Mouse (Mus musculus) liver, adult 2 months (tissue): ENCODE data around the gene Gm21972. TPM values are rescaled to one million over a fixed set of nuclear protein-coding genes. Genes with fewer than 3 reads are reported as not detected.

Experiments
- DNase-seq: peaks from one replicate; pipeline ENCODE4 v3.0.0-alpha.2; 2011; ENCODE audit warnings: low read depth, low spot score; ENCODE audit errors: extremely low read depth
- H3K27ac ChIP-seq: fragments of 200-500 bp; replicated peaks from 2 replicates; pipeline ENCODE4 v1.5.1; 2012; ENCODE audit warnings: low read depth, mild to moderate bottlenecking, control low read depth, inconsistent platforms, low read length; ENCODE audit not compliant: insufficient read depth
- H3K27me3 ChIP-seq: fragments of 200-500 bp; 2 replicates; pipeline ENCODE4 v1.6.1; 2012; ENCODE audit warnings: mild to moderate bottlenecking, moderate library complexity, low read length, inconsistent platforms; ENCODE audit not compliant: control insufficient read depth, insufficient read depth
- H3K36me3 ChIP-seq: fragments of 200-500 bp; 2 replicates; pipeline ENCODE4 v1.6.1; 2012; ENCODE audit warnings: low read length, inconsistent platforms; ENCODE audit not compliant: control insufficient read depth, insufficient read depth
- H3K4me1 ChIP-seq: fragments of 200-500 bp; 2 replicates; pipeline ENCODE4 v1.6.1; 2011; ENCODE audit warnings: low read length; ENCODE audit not compliant: control insufficient read depth, insufficient read depth
- H3K4me3 ChIP-seq: fragments of 200-500 bp; 2 replicates; pipeline ENCODE4 v1.5.1; 2011; ENCODE audit warnings: low read depth, mild to moderate bottlenecking, control low read depth, low read length, moderate library complexity; ENCODE audit not compliant: insufficient read depth
- H3K79me2 ChIP-seq: fragments of 200-500 bp; 2 replicates; pipeline ENCODE4 v1.6.1; 2012; ENCODE audit warnings: inconsistent platforms, mild to moderate bottlenecking, low read length, moderate library complexity; ENCODE audit not compliant: control insufficient read depth, insufficient read depth
- H3K9ac ChIP-seq: fragments of 200-500 bp; 2 replicates; pipeline ENCODE4 v1.6.1; 2012; ENCODE audit warnings: low read depth, mild to moderate bottlenecking, control low read depth, inconsistent platforms, low read length
- CTCF ChIP-seq: fragments of 200-500 bp; IDR thresholded peaks from 2 replicates; pipeline ENCODE4 v1.5.1; 2011; ENCODE audit warnings: low read depth, low read length, control low read depth
- POLR2A ChIP-seq: fragments of 200-500 bp; IDR thresholded peaks from 2 replicates; pipeline ENCODE4 v1.6.1; 2011; ENCODE audit warnings: low read length, control low read depth; ENCODE audit not compliant: insufficient read depth; ENCODE audit errors: extremely low read depth
- WGBS: fragments of 180-500 bp; shearing (Covaris S2); methylation state at CpG from one replicate; pipeline ENCODE4 v1.1.7; 2018; 5-methylcytosine and 5-hydroxymethylcytosine counted together
- polyA plus RNA-seq: library from polyadenylated mRNA; depleted of rRNA; stranded (reverse); fragments of >200 nt; gene quantifications from 2 replicates; pipeline ENCODE4 v1.2.3, GENCODE M21; 2012
- total RNA-seq: library from RNA; depleted of rRNA; stranded (reverse); fragments of >200 nt; gene quantifications from 2 replicates; pipeline ENCODE4 v1.2.3, GENCODE M21; 2014

Gene Gm21972
- total and polyA plus RNA-seq, 2 experiments: not detected

DNA sequence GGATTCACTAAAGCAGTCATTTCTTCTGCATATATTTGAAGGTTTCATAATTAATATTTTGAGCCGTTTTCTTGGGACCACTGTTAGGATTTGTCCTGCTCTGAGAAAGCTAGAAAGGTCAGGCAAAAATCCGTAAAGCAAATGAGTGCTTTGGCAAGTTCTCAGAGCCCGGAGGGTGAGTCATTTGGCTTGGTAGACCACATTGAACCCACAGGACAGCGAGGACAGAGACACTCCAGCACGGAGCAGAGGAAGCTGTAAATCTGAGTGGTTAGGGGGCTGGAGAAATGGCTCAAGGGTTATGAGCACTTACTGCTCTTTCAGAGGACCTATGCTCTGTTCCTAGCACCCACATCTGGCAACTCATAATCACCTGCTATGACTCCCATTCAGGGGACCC lies 14.1 kb downstream of the Gm21972 start:
- Histone ChIP-seq H3K27ac (no peak overlapping the region), H3K36me3 (no peaks in the 10 kb centered on the region), H3K4me1 (no peaks in the 10 kb centered on the region), H3K79me2 (no peaks in the 10 kb centered on the region), H3K9ac (no peak overlapping the region), H3K4me3 (no peak overlapping the region), H3K27me3 (no peaks in the 10 kb centered on the region)
- DNase-seq: no peak
- TF ChIP-seq POLR2A: no peak
- TF ChIP-seq CTCF: no peak
- WGBS: 66% methylated on average over 5 of the region's 5 CpGs

DNA sequence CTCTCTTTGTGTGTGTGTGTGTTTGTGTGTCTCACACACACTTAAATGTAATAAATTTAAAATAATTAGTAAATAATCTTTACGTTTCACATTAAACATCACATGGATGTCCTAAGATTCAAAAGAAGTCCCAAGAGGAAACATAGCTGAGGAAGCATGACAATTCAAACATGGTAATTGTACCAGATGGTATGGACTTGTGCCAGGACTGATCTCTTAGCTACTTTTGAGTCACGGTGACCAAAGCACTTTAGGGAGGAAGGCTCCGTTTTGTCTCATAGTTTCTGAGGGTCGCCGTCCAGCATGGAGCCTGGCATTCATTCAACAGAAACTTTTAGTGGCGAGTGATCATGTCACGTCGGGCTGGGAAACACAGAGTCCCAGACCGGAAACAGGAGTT lies 14.7 kb downstream of the Gm21972 start:
- Histone ChIP-seq H3K36me3 (no peaks in the 10 kb centered on the region), H3K4me3 (no peak overlapping the region), H3K27ac (no peak overlapping the region), H3K27me3 (no peaks in the 10 kb centered on the region), H3K79me2 (no peaks in the 10 kb centered on the region), H3K9ac (no peak overlapping the region), H3K4me1 (no peaks in the 10 kb centered on the region)
- no peak for TF ChIP-seq POLR2A
- TF ChIP-seq CTCF: no peak
- no peak for DNase-seq
- 78% methylated on average over 9 of the region's 9 CpGs for WGBS

DNA sequence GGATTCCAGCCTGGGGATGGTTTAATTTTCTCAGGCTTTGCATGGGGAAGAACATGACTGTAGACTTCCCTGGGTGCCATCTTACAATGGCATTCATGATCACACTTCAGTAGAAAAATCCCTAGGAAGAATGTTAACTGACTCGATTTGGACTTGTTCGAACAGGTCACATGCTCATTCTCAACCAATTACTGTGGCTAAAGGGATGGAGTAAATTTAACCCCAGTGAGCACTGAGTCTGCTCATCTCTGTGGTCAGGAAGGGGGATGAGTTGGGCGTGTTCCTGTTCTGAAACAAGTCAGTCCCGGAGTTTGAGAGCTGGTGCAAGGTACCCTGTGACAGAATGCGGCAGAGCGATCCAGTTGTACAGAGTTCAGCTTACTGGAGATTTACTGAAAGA lies 17.5 kb downstream of the Gm21972 start:
- no peak for DNase-seq
- no peak overlapping the region for H3K27ac ChIP-seq
- no peak overlapping the region for H3K9ac ChIP-seq
- H3K36me3 ChIP-seq: no peaks in the 10 kb centered on the region
- peaks cover 8% of the 10 kb centered on the region; the same call in 1 of the 2 replicates for H3K4me1 ChIP-seq
- no peaks in the 10 kb centered on the region for H3K27me3 ChIP-seq
- TF ChIP-seq CTCF: no peak
- no peak for TF ChIP-seq POLR2A
- 83% methylated on average over 6 of the region's 6 CpGs for WGBS
- no peaks in the 10 kb centered on the region for H3K79me2 ChIP-seq
- no peak overlapping the region for H3K4me3 ChIP-seq

DNA sequence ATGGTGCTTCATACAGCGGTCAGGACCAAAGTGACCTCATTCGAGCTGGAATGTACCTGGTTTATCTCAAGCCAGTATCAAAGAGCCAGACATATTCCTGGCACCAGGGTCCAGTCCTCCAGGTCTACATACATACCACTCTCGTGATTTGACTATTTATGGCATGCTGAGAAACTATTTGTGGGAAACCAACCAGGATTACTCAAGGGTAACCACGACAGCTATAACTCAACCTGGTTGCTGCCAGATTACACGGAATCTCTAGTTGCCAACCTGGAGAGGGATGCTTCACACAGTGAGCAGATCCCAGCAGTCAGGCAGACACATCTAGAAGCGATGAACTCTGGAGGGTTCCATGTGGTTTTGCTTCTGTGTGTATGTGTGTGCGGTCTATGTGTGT lies 17.9 kb downstream of the Gm21972 start:
- Histone ChIP-seq H3K9ac (no peak overlapping the region), H3K4me3 (no peak overlapping the region), H3K4me1 (peaks cover 8% of the 10 kb centered on the region; the same call in 1 of the 2 replicates), H3K27ac (no peak overlapping the region), H3K27me3 (no peaks in the 10 kb centered on the region), H3K36me3 (no peaks in the 10 kb centered on the region), H3K79me2 (no peaks in the 10 kb centered on the region)
- no peak for TF ChIP-seq POLR2A
- no peak for TF ChIP-seq CTCF
- WGBS: 77% methylated on average over 7 of the region's 7 CpGs
- no peak for DNase-seq

DNA sequence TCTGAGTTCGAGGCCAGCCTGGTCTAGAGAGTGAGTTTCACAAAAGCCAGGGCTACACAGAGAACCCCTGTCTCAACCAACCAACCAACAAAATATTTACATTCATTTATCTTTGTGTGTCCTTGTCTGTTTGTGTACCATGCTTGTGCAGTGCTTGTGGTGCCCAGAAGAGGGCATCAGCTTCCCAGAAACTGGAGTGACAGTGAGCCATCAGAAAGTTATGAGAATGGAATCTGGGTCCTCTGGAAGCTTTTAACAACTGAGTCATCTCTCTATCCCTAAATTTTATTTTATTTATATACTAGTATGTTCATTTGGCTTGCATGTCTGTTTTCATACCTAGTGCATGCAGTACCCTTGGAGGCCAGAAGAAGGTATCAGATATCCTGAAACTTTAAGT lies 19.2 kb downstream of the Gm21972 start:
- peak; percentile 31 for DNase-seq
- Histone ChIP-seq H3K27ac (no peak overlapping the region), H3K79me2 (no peaks in the 10 kb centered on the region), H3K4me1 (peaks cover 8% of the 10 kb centered on the region; the same call in 1 of the 2 replicates), H3K27me3 (no peaks in the 10 kb centered on the region), H3K36me3 (no peaks in the 10 kb centered on the region), H3K9ac (no peak overlapping the region), H3K4me3 (no peak overlapping the region)
- TF ChIP-seq CTCF: peak; percentile 58; the same call in 1 of the 2 replicates
- no peak for TF ChIP-seq POLR2A
- WGBS: 88% methylated on average over 1 of the region's 1 CpGs

DNA sequence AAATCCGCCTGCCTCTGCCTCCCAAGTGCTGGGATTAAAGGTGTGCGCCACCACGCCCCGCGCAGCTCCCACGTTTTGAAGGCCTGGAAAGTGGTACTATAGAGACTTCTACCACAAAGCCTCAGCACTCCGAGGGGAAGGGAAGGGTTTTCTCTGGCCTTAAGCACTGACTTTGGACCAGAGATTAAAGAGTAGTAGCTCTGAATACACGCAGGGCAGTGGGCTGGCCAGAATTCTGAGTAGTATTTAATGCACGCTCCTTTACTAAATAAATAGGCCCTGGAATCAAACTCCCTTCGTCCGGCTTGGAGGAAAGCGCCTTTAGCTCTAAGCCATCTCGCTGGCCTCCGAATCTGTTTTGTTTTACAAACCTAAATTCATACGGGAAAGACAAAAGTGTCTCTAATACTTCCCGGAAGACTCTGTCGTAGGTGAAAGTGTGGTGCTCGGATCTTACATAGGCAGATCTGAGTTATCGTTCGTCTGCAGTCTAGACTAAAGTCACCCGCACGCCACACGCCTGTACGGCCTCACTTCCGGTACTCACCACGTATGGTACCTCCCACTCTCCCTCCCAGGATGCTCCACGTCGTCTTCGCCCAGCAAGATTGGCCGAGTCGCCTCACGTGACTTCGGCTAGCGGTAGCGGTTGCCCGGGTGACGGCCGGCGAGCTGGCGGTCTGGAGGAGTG lies 20.8 kb downstream of the Gm21972 start, which contains the start of gene Armc9:
Armc9 (plus strand) TSS at position 648 of the 691 bp plus-strand sequence.
- TF ChIP-seq CTCF (no peak), POLR2A (peak; percentile 83)
- WGBS: 3% methylated on average over 40 of the region's 40 CpGs
- peaks cover 8% of the 10 kb centered on the region; the same call in 1 of the 2 replicates for H3K4me1 ChIP-seq

More for the DNA sequence above, 20.8 kb downstream of the Gm21972 start, which contains the start of gene Armc9:
- Histone ChIP-seq H3K4me3 (peak within 1 kb of the TSS; percentile 83), H3K27me3 (no peaks in the 10 kb centered on the region), H3K27ac (peak within 1 kb of the TSS; percentile 21), H3K9ac (peak within 1 kb of the TSS; percentile 78), H3K36me3 (no peaks in the 10 kb centered on the region), H3K79me2 (no peaks in the 10 kb centered on the region)
- peak; percentile 92 for DNase-seq
